In the genomic region with DNA sequence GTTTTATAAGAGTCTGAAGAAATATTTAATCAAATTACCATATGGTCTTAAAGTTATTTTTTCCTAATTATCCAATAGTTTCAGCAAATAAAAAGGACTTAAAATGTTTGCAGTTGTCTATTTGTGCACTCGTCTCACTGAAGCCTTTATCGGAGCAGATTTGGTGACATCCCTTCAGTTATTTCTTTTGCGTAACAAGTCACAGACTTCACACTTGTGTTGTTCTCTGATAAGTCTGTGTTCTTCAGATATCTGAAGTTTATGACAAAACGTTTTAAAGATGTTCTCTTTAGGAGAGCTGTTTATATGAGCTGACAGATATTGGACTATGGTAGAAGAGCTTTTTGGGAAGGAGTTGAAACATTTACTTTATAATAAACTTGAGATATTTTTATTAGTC, we compare ENCODE assay signal across 21 mouse cellular contexts.
DNase-seq lines count a peak whose midpoint lies in the region; ATAC-seq and TF ChIP-seq lines count a peak whose summit lies in the region.
"Had no signal": no experiment of that assay in that cellular context is flagged by ENCODE, and none has a peak within 500 bp of the region (broad histone marks: within the 10 kb centered on the region; RNA-seq: fewer than 3 reads in every experiment).

No protein-coding gene starts in this region.

- H3K9me3 ChIP-seq in G1E (replicated peaks): no peaks in the 10 kb centered on the region
- no peaks in the 10 kb centered on the region for H3K9me3 ChIP-seq in liver, embryonic 13.5 days (replicated peaks)
- H3K9me3 ChIP-seq in liver, postnatal 0 days (ENCODE audit: low read length): no peaks in the 10 kb centered on the region
- H3K9me3 ChIP-seq in hindbrain, embryonic 12.5 days (replicated peaks): no peaks in the 10 kb centered on the region
- H3K9me3 ChIP-seq: embryonic facial prominence, embryonic 10.5 days; forebrain, embryonic 13.5 days; heart, embryonic 15.5 days; hindbrain, embryonic 15.5 days had no signal

- no peak for DNase-seq in G1E (ENCODE audit: low spot score)
- DNase-seq in c-Kit-positive CD71-negative TER-119-negative erythroid progenitor cells, embryonic 14.5 days (ENCODE audit: low read depth): peak; percentile 14
- no peak for DNase-seq in liver, embryonic 13.5 days
- no peak for DNase-seq in liver, postnatal 0 days
- no peak for DNase-seq in lung, postnatal 4 days
- no peak for DNase-seq in layer of hippocampus, adult 9-10 months (ENCODE audit: low spot score)
- no peak for DNase-seq in cerebellum, adult 9-11 months
- DNase-seq: adrenal gland, postnatal 14 days; cerebellum, adult 11 months; cerebellum, adult 8-10 months; cerebellum, postnatal 36 days; forebrain, postnatal 0 days; gastrocnemius, postnatal 14 days; heart, adult 2 months had no signal

- no peaks in the 10 kb centered on the region for H3K27me3 ChIP-seq in G1E (ENCODE audit: insufficient read depth, low read length)
- no peaks in the 10 kb centered on the region for H3K27me3 ChIP-seq in liver, embryonic 13.5 days
- H3K27me3 ChIP-seq in liver, postnatal 0 days (ENCODE audit: insufficient read depth, low read length): no peaks in the 10 kb centered on the region
- no peaks in the 10 kb centered on the region for H3K27me3 ChIP-seq in hindbrain, embryonic 12.5 days
- H3K27me3 ChIP-seq: forebrain, embryonic 13.5 days; heart, embryonic 15.5 days; hindbrain, embryonic 15.5 days had no signal

- TF ChIP-seq EP300 in liver, postnatal 0 days (IDR thresholded peaks at IDR 0.05; ENCODE audit: low read depth): peak; percentile 95

- H3K9ac ChIP-seq in liver, embryonic 13.5 days: no peak overlapping the region
- no peak overlapping the region for H3K9ac ChIP-seq in liver, postnatal 0 days (replicated peaks)
- no peak overlapping the region for H3K9ac ChIP-seq in hindbrain, embryonic 12.5 days
- H3K9ac ChIP-seq: forebrain, embryonic 13.5 days; forebrain, postnatal 0 days; heart, embryonic 15.5 days; hindbrain, embryonic 15.5 days had no signal

- peaks cover 22% of the 10 kb centered on the region for H3K4me1 ChIP-seq in G1E (ENCODE audit: insufficient read depth, low read depth, low read length)
- H3K4me1 ChIP-seq in liver, embryonic 13.5 days (replicated peaks): peaks cover 14% of the 10 kb centered on the region
- H3K4me1 ChIP-seq in liver, postnatal 0 days (ENCODE audit: insufficient read depth): peaks cover 6% of the 10 kb centered on the region; the same call in 1 of the 2 replicates
- no peaks in the 10 kb centered on the region for H3K4me1 ChIP-seq in hindbrain, embryonic 12.5 days
- H3K4me1 ChIP-seq: forebrain, embryonic 13.5 days; heart, embryonic 15.5 days; hindbrain, embryonic 15.5 days had no signal

- no peak for TF ChIP-seq CTCF in G1E (IDR thresholded peaks at IDR 0.05; ENCODE audit: low read depth, low read length)
- TF ChIP-seq CTCF in liver, postnatal 0 days (IDR thresholded peaks at IDR 0.05; ENCODE audit: low read depth): no peak

- H3K4me2 ChIP-seq in liver, embryonic 13.5 days: no peak overlapping the region
- no peak overlapping the region for H3K4me2 ChIP-seq in liver, postnatal 0 days (ENCODE audit: low read depth, low read length)
- H3K4me2 ChIP-seq in hindbrain, embryonic 12.5 days (replicated peaks): no peak overlapping the region
- H3K4me2 ChIP-seq: forebrain, embryonic 13.5 days; heart, embryonic 11.5 days; heart, embryonic 15.5 days; hindbrain, embryonic 15.5 days had no signal

- H3K36me3 ChIP-seq in G1E (replicated peaks): no peaks in the 10 kb centered on the region
- no peaks in the 10 kb centered on the region for H3K36me3 ChIP-seq in liver, embryonic 13.5 days
- H3K36me3 ChIP-seq in liver, postnatal 0 days (replicated peaks; ENCODE audit: insufficient read depth, low read length): no peaks in the 10 kb centered on the region
- no peaks in the 10 kb centered on the region for H3K36me3 ChIP-seq in hindbrain, embryonic 12.5 days
- H3K36me3 ChIP-seq: embryonic facial prominence, embryonic 10.5 days; heart, embryonic 15.5 days; hindbrain, embryonic 15.5 days had no signal

- 10% methylated on average over 4 of the region's 4 CpGs for WGBS in liver, embryonic 13.5 days (ENCODE audit: insufficient replicate concordance)
- WGBS in liver, postnatal 0 days (ENCODE audit: insufficient replicate concordance): 42% methylated on average over 4 of the region's 4 CpGs
- 82% methylated on average over 4 of the region's 4 CpGs for WGBS in hindbrain, embryonic 12.5 days

- 0 out of 2 replicates have a peak overlapping the region, but pooled peaks have one; percentile 11 for H3K27ac ChIP-seq in liver, embryonic 13.5 days
- no peak overlapping the region for H3K27ac ChIP-seq in liver, postnatal 0 days (ENCODE audit: low read depth)
- no peak overlapping the region for H3K27ac ChIP-seq in hindbrain, embryonic 12.5 days
- H3K27ac ChIP-seq: embryonic facial prominence, embryonic 10.5 days; forebrain, embryonic 13.5 days; heart, adult 2 months; heart, embryonic 15.5 days; hindbrain, embryonic 15.5 days had no signal

- peak; percentile 66 for ATAC-seq in G1E (ENCODE audit: extremely low read depth, insufficient number of reproducible peaks, low FRiP score, poor library complexity, severe bottlenecking)
- peak; percentile 69 for ATAC-seq in liver, embryonic 13.5 days (ENCODE audit: low read depth)
- ATAC-seq in liver, postnatal 0 days: peak; percentile 49
- ATAC-seq in hindbrain, embryonic 12.5 days (ENCODE audit: low FRiP score): no peak
- ATAC-seq: forebrain, embryonic 13.5 days; forebrain, postnatal 0 days; inflammation-experienced regulatory T-cells, adult 6 months had no signal

- no peak overlapping the region for H3K4me3 ChIP-seq in G1E (ENCODE audit: low read depth, low read length)
- no peak overlapping the region for H3K4me3 ChIP-seq in liver, embryonic 13.5 days (replicated peaks)
- H3K4me3 ChIP-seq in liver, postnatal 0 days (ENCODE audit: low read depth, low read length): no peak overlapping the region
- H3K4me3 ChIP-seq in hindbrain, embryonic 12.5 days: no peak overlapping the region
- H3K4me3 ChIP-seq: embryonic facial prominence, embryonic 10.5 days; forebrain, embryonic 13.5 days; heart, adult 2 months; heart, embryonic 15.5 days; hindbrain, embryonic 15.5 days had no signal
